ENCODE assay signal across 9 mouse cellular contexts in the genomic region with DNA sequence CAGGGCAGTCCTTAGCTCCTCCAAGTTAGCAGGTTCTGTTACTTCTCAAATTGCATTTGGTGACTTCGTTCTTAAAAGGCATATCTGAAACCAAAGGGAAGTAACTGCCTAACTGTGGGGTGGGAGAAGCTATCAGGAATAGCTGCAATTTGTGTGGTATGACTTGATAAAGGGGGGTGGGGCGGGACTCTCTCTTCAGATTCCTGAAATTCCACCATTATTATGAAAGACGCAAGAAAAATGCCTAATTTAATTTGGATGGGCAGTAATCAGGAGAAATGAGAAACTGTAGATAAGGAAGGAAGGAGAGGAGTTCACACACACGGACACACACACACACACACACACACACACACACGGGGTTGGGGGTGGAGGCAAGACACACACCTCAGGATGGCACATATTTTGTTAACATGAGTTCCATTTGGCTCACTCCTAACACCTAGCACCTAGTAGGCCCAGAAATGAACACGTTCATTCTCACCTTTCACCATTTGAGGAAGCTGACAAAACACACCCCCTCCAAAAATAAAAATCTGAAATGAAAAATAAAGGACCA. TPM values are rescaled to one million over a fixed set of nuclear protein-coding genes. Genes with fewer than 3 reads are reported as not detected.
DNase-seq lines count a peak whose midpoint lies in the region; ATAC-seq lines count a peak whose summit lies in the region.
"Had no signal": no experiment of that assay in that cellular context is flagged by ENCODE, and none has a peak within 500 bp of the region (broad histone marks: within the 10 kb centered on the region; RNA-seq: fewer than 3 reads in every experiment).

No protein-coding gene starts in this region.

- H3K4me3 ChIP-seq in heart, embryonic 12.5 days: peak overlapping the region; percentile 67
- no peak overlapping the region for H3K4me3 ChIP-seq in forebrain, embryonic 16.5 days (replicated peaks; ENCODE audit: low read length)
- peak overlapping the region; percentile 49 for H3K4me3 ChIP-seq in limb, embryonic 15.5 days

- intact Hi-C loops in heart, postnatal 25 days (cut with DNase I): no loop called here

- no peak for ATAC-seq in heart, embryonic 12.5 days (ENCODE audit: insufficient number of reproducible peaks, low FRiP score)
- ATAC-seq in forebrain, embryonic 16.5 days: no peak; the same call in 1 of the 2 replicates
- ATAC-seq in limb, embryonic 15.5 days (ENCODE audit: insufficient number of reproducible peaks, low FRiP score, low TSS enrichment, low read depth): no peak
- ATAC-seq in CD4-positive, CD25-positive, alpha-beta regulatory T cell, adult 4 months: no peak

- 0 out of 2 replicates have a peak, but pooled peaks cover 4% of the 10 kb centered on the region for H3K27me3 ChIP-seq in heart, embryonic 12.5 days (replicated peaks)
- peaks cover 10% of the 10 kb centered on the region for H3K27me3 ChIP-seq in forebrain, embryonic 16.5 days (replicated peaks; ENCODE audit: control insufficient read depth, insufficient read depth, low read length)
- H3K27me3 ChIP-seq in limb, embryonic 15.5 days: no peaks in the 10 kb centered on the region

- no peaks in the 10 kb centered on the region for H3K36me3 ChIP-seq in heart, embryonic 12.5 days
- H3K36me3 ChIP-seq in forebrain, embryonic 16.5 days (ENCODE audit: control insufficient read depth, insufficient read depth): no peaks in the 10 kb centered on the region
- no peaks in the 10 kb centered on the region for H3K36me3 ChIP-seq in limb, embryonic 15.5 days

- no peak overlapping the region for H3K9ac ChIP-seq in heart, embryonic 12.5 days
- no peak overlapping the region for H3K9ac ChIP-seq in forebrain, embryonic 16.5 days (replicated peaks; ENCODE audit: low read depth, low read length)
- no peak overlapping the region for H3K9ac ChIP-seq in limb, embryonic 15.5 days

- peaks cover 4% of the 10 kb centered on the region; the same call in 1 of the 2 replicates for H3K4me1 ChIP-seq in heart, embryonic 12.5 days (replicated peaks)
- H3K4me1 ChIP-seq in forebrain, embryonic 16.5 days (replicated peaks; ENCODE audit: control insufficient read depth, insufficient read depth, low read length): peaks cover 9% of the 10 kb centered on the region
- H3K4me1 ChIP-seq in limb, embryonic 15.5 days: 0 out of 2 replicates have a peak, but pooled peaks cover 4% of the 10 kb centered on the region

- WGBS in heart, embryonic 12.5 days: 15% methylated on average over 6 of the region's 6 CpGs
- WGBS in forebrain, embryonic 16.5 days: 42% methylated on average over 6 of the region's 6 CpGs
- 30% methylated on average over 6 of the region's 6 CpGs for WGBS in limb, embryonic 15.5 days

- DNase-seq in heart, postnatal 25 days (ENCODE audit: low spot score): no peak
- DNase-seq in Muller cell, postnatal 12 days (ENCODE audit: inconsistent ontology term): peak; percentile 93
- DNase-seq in urinary bladder, postnatal 10 days (ENCODE audit: low spot score): no peak
- DNase-seq in cerebellum, postnatal 14 days: no peak

- H3K4me2 ChIP-seq in heart, embryonic 12.5 days: peak overlapping the region; percentile 96
- peak overlapping the region; percentile 93 for H3K4me2 ChIP-seq in forebrain, embryonic 16.5 days (ENCODE audit: low read length)
- H3K4me2 ChIP-seq in limb, embryonic 15.5 days: peak overlapping the region; percentile 80

- H3K9me3 ChIP-seq in heart, embryonic 12.5 days (replicated peaks): no peaks in the 10 kb centered on the region
- H3K9me3 ChIP-seq in forebrain, embryonic 16.5 days (ENCODE audit: control insufficient read depth, low read length): no peaks in the 10 kb centered on the region
- H3K9me3 ChIP-seq in limb, embryonic 15.5 days: no peaks in the 10 kb centered on the region

- H3K27ac ChIP-seq in heart, embryonic 12.5 days (ENCODE audit: poor library complexity, severe bottlenecking): no peak overlapping the region
- H3K27ac ChIP-seq in forebrain, embryonic 16.5 days (ENCODE audit: low read length): no peak overlapping the region
- no peak overlapping the region for H3K27ac ChIP-seq in limb, embryonic 15.5 days

RNA-seq across cellular contexts. Expression of gene Efemp1, which starts 0.6 kb away (rescaled TPM):
- polyA plus RNA-seq in heart, embryonic 12.5 days (2016; fragmentation: Nextera tagmentation; extraction: Ambion mirVana): 12.8 and 14.4 TPM in 2 replicates
- total RNA-seq in heart, postnatal 25 days (2021): 10 to 100 TPM; 16.0 to 20.7 TPM
- 4.2 and 5.0 TPM in 2 replicates for polyA plus RNA-seq in forebrain, embryonic 16.5 days (2015; fragmentation: Nextera tagmentation; extraction: Ambion mirVana)
- 29.2 and 30.2 TPM in 2 replicates for polyA plus RNA-seq in limb, embryonic 15.5 days (2015; fragmentation: Nextera tagmentation; extraction: Ambion mirVana)
- polyA plus RNA-seq in CD4-positive, CD25-positive, alpha-beta regulatory T cell, adult 4 months (2017; shearing (Covaris generic)): not detected
- total RNA-seq: hematopoietic stem cell, adult 5-6 weeks had no signal
